Mouse (Mus musculus) hindbrain, embryonic 15.5 days (tissue): ENCODE results near the gene Rad23a. TPM values are rescaled to one million over a fixed set of nuclear protein-coding genes. Genes with fewer than 3 reads are reported as not detected.
A peak's percentile ranks its signal among the peaks of the same experiment; 100 is the strongest.

Experiments used
- ATAC-seq: fragments of 200-750 bp; cut with Nextera tagmentation; 2 replicates; pipeline ENCODE4 v1.8.0; 2017; ENCODE audit warnings: low read depth, moderate number of reproducible peaks, moderate TSS enrichment; ENCODE audit not compliant: low FRiP score
- H3K27ac ChIP-seq: fragments of 300-500 bp; sonication (generic); replicated peaks from 2 replicates; pipeline ENCODE4 v1.5.1; 2015; ENCODE audit warnings: mild to moderate bottlenecking, inconsistent platforms
- H3K27me3 ChIP-seq: fragments of 300-500 bp; sonication (generic); 2 replicates; pipeline ENCODE4 v1.6.1; 2015; ENCODE audit warnings: control low read depth, inconsistent platforms
- H3K36me3 ChIP-seq: fragments of 300-500 bp; sonication (generic); 2 replicates; pipeline ENCODE4 v1.6.1; 2015; ENCODE audit warnings: control low read depth, inconsistent platforms
- H3K4me1 ChIP-seq: fragments of 300-500 bp; sonication (generic); replicated peaks from 2 replicates; pipeline ENCODE4 v1.6.1; 2015; ENCODE audit warnings: control low read depth, inconsistent platforms
- H3K4me2 ChIP-seq: fragments of 300-500 bp; sonication (generic); 2 replicates; pipeline ENCODE4 v1.6.1; 2015; ENCODE audit warnings: moderate library complexity, mild to moderate bottlenecking, inconsistent platforms
- H3K4me3 ChIP-seq: fragments of 300-500 bp; sonication (generic); 2 replicates; pipeline ENCODE4 v1.5.1; 2015; ENCODE audit warnings: mild to moderate bottlenecking, inconsistent platforms
- H3K9ac ChIP-seq: fragments of 300-500 bp; sonication (generic); 2 replicates; pipeline ENCODE4 v1.6.1; 2015; ENCODE audit warnings: inconsistent platforms
- H3K9me3 ChIP-seq: fragments of 300-500 bp; sonication (generic); 2 replicates; pipeline ENCODE4 v1.6.1; 2016; ENCODE audit warnings: control low read depth, inconsistent platforms
- WGBS: fragments of 180-500 bp; shearing (Covaris S2); methylation state at CpG from one replicate; pipeline ENCODE4 v1.1.7; 2015; 5-methylcytosine and 5-hydroxymethylcytosine counted together
- polyA plus RNA-seq: library from polyadenylated mRNA; unstranded; fragments of >200 nt; fragmentation: Nextera tagmentation; extraction: Ambion mirVana; gene quantifications from 2 replicates; pipeline ENCODE4 v1.2.1, GENCODE M21; 2015

The Rad23a gene
- polyA plus RNA-seq, 1 experiment from 2014 or later: 79.1 TPM

GRCm38 (mm10) chr8:84822723-84823122, 17.7 kb downstream of the Rad23a start, which contains the start of gene Dand5:
TSS of gene Dand5 (minus strand) at chr8:84822823.
- H3K27ac ChIP-seq: no peak within 1 kb of the TSS
- no peaks in the 10 kb centered on the region for H3K27me3 ChIP-seq
- peaks cover 10% of the 10 kb centered on the region for H3K4me1 ChIP-seq
- peak within 1 kb of the TSS; percentile 60 for H3K4me2 ChIP-seq
- peak within 1 kb of the TSS; percentile 36; the same call in 1 of the 2 replicates for H3K9ac ChIP-seq
- peak within 1 kb of the TSS; percentile 33 for H3K4me3 ChIP-seq
- no peaks in the 10 kb centered on the region for H3K9me3 ChIP-seq
- WGBS: 32% methylated on average over 3 of the region's 3 CpGs
- ATAC-seq: 0 out of 2 replicates have a peak, but pooled peaks have one; percentile 27
- H3K36me3 ChIP-seq: no peaks in the 10 kb centered on the region

DNA sequence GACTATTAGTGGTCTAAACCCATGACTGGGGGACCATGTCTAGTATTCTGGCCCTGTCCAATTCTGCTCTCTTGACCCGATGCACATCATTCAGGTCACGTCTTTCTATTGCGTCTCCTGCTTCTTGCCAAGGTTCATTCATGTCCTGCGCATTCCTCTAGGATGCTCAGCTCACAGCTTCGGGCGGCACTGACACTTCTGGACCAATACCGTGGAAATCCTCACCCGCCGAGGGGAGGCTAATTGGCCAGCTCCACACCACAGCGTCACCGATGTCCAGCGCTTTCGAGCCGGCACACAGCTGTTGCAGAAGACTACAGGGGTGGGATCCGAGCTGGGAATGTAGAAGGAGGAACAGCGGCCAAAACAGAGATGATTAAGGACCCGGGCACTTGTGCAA, 24.3 kb downstream of the Rad23a start:
- no peaks in the 10 kb centered on the region for H3K27me3 ChIP-seq
- no peaks in the 10 kb centered on the region for H3K36me3 ChIP-seq
- no peaks in the 10 kb centered on the region for H3K9me3 ChIP-seq
- no peak overlapping the region for H3K4me3 ChIP-seq
- peaks cover 24% of the 10 kb centered on the region for H3K4me1 ChIP-seq
- ATAC-seq: no peak
- no peak overlapping the region for H3K4me2 ChIP-seq
- WGBS: 72% methylated on average over 17 of the region's 17 CpGs
- no peak overlapping the region for H3K27ac ChIP-seq
- H3K9ac ChIP-seq: no peak overlapping the region

- ATAC-seq: peak; percentile 44
- WGBS: 16% methylated on average over 9 of the region's 9 CpGs
- H3K4me1 ChIP-seq: peaks cover 29% of the 10 kb centered on the region
- H3K4me3 ChIP-seq: no peak overlapping the region
- H3K27me3 ChIP-seq: no peaks in the 10 kb centered on the region
- no peaks in the 10 kb centered on the region for H3K9me3 ChIP-seq
- H3K27ac ChIP-seq: peak overlapping the region; percentile 79
- no peak overlapping the region for H3K4me2 ChIP-seq
- no peaks in the 10 kb centered on the region for H3K36me3 ChIP-seq
- H3K9ac ChIP-seq: no peak overlapping the region
Measured at GRCm38 (mm10) chr8:84815547-84815946, 24.9 kb downstream of the Rad23a start.

GRCm38 (mm10) chr8:84814555-84815441, 25.7 kb downstream of the Rad23a start:
- peak; percentile 27 for ATAC-seq
- Histone ChIP-seq H3K36me3 (no peaks in the 10 kb centered on the region), H3K27ac (peak overlapping the region; percentile 79), H3K4me1 (peaks cover 32% of the 10 kb centered on the region), H3K27me3 (no peaks in the 10 kb centered on the region), H3K4me2 (0 out of 2 replicates have a peak overlapping the region, but pooled peaks have one; percentile 7), H3K4me3 (no peak overlapping the region), H3K9ac (no peak overlapping the region), H3K9me3 (no peaks in the 10 kb centered on the region)
- WGBS: 21% methylated on average over 19 of the region's 19 CpGs

DNA sequence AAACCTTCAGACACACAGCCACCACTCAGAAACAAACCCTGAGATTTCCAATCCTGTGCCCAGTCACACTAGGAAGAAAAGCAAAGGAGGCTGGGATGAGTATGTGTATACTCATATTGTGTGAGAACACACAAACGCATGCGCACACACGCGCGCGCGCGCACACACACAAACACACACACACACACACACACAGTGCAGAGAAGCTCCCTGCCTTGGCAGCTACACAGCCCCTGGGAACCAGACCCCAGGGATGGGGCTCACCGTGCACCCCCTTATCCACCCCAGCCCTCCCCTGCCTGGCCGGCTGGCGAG, 26.3 kb downstream of the Rad23a start:
- Histone ChIP-seq H3K4me1 (peaks cover 38% of the 10 kb centered on the region), H3K27ac (peak overlapping the region; percentile 79), H3K36me3 (no peaks in the 10 kb centered on the region), H3K9me3 (no peaks in the 10 kb centered on the region), H3K4me2 (0 out of 2 replicates have a peak overlapping the region, but pooled peaks have one; percentile 7), H3K27me3 (0 out of 2 replicates have a peak, but pooled peaks cover 3% of the 10 kb centered on the region), H3K4me3 (no peak overlapping the region), H3K9ac (no peak overlapping the region)
- peak; percentile 39 for ATAC-seq
- WGBS: 56% methylated on average over 11 of the region's 11 CpGs

DNA sequence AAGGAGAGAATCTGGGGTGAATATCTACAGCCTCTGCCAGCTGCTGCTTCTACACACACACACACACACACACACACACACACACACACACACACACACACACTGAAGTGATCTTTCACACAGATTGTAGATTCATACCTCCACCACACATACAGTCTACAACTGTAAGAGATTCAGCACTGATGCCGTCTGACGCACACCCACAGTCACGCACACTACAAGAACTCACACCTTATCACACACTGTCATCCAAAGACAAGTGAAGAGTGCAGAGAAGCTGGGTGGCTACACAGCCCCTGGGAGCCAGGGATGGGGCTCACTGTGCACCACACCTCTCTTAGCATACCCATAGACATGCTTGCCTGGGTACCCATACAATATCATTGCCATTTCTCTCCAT, 26.6 kb downstream of the Rad23a start:
- ATAC-seq: no peak
- WGBS: 76% methylated on average over 3 of the region's 3 CpGs
- H3K4me1 ChIP-seq: peaks cover 41% of the 10 kb centered on the region
- no peaks in the 10 kb centered on the region for H3K9me3 ChIP-seq
- 0 out of 2 replicates have a peak, but pooled peaks cover 3% of the 10 kb centered on the region for H3K27me3 ChIP-seq
- H3K9ac ChIP-seq: no peak overlapping the region
- H3K36me3 ChIP-seq: no peaks in the 10 kb centered on the region
- no peak overlapping the region for H3K4me2 ChIP-seq
- no peak overlapping the region for H3K4me3 ChIP-seq
- peak overlapping the region; percentile 79 for H3K27ac ChIP-seq

- Histone ChIP-seq H3K27me3 (0 out of 2 replicates have a peak, but pooled peaks cover 10% of the 10 kb centered on the region), H3K4me2 (no peak overlapping the region), H3K9ac (no peak overlapping the region), H3K4me1 (peaks cover 42% of the 10 kb centered on the region), H3K4me3 (no peak overlapping the region), H3K36me3 (no peaks in the 10 kb centered on the region), H3K9me3 (no peaks in the 10 kb centered on the region), H3K27ac (no peak overlapping the region)
- no peak for ATAC-seq
- WGBS: 1% methylated on average over 5 of the region's 5 CpGs
Measured at GRCm38 (mm10) chr8:84813059-84813458, 27.4 kb downstream of the Rad23a start.

DNA sequence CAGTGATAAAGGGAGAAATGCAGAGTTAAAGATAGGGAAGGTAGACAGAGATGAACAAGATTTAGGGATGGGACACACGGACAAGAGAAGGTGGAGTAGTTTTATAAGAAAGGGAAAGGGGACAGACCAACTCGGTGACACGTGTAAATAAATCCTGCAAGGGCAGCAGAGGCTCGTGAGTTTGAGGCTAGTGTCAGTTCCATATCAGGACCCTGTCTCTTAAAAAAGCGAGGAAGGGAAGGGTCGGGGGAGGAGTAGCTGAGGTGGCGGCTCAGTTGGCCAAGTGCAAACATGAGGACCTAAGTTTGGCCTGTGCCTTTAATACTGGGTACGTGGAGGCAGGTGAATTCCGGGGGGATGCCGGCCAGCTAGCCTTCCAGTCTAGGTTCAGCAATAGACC, 29.2 kb downstream of the Rad23a start:
- no peak for ATAC-seq
- H3K27me3 ChIP-seq: 0 out of 2 replicates have a peak, but pooled peaks cover 10% of the 10 kb centered on the region
- H3K9ac ChIP-seq: peak overlapping the region; percentile 38
- H3K4me1 ChIP-seq: peaks cover 42% of the 10 kb centered on the region
- H3K4me3 ChIP-seq: peak overlapping the region; percentile 37
- H3K9me3 ChIP-seq: no peaks in the 10 kb centered on the region
- WGBS: 12% methylated on average over 10 of the region's 10 CpGs
- H3K36me3 ChIP-seq: no peaks in the 10 kb centered on the region
- H3K27ac ChIP-seq: peak overlapping the region; percentile 67
- H3K4me2 ChIP-seq: peak overlapping the region; percentile 71

DNA sequence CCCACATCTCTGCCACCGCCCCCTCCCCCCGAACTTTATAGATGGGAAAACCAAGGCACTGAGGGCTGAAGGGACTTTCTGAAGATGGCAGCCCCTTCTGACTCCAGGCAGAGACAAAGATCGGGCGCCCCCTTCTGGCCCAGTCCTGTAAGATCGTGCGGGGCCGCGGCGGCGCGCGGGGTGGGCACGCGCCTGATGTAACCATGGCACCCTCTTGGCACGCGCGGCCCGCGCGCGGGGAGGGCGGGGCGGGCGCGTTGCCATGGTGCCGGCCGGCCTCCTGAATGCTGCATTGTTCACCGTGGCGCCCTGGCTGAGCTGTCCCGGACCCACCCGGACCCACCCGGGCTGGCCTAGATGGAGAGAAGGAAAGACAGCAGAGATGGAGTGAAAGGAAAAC, 29.6 kb downstream of the Rad23a start:
- peak overlapping the region; percentile 67 for H3K27ac ChIP-seq
- no peaks in the 10 kb centered on the region for H3K36me3 ChIP-seq
- H3K9ac ChIP-seq: peak overlapping the region; percentile 38
- H3K4me2 ChIP-seq: peak overlapping the region; percentile 71
- peak overlapping the region; percentile 37 for H3K4me3 ChIP-seq
- H3K9me3 ChIP-seq: no peaks in the 10 kb centered on the region
- H3K27me3 ChIP-seq: 0 out of 2 replicates have a peak, but pooled peaks cover 10% of the 10 kb centered on the region
- H3K4me1 ChIP-seq: peaks cover 42% of the 10 kb centered on the region
- ATAC-seq: peak; percentile 87
- WGBS: under 1% methylated on average over 32 of the region's 32 CpGs

DNA sequence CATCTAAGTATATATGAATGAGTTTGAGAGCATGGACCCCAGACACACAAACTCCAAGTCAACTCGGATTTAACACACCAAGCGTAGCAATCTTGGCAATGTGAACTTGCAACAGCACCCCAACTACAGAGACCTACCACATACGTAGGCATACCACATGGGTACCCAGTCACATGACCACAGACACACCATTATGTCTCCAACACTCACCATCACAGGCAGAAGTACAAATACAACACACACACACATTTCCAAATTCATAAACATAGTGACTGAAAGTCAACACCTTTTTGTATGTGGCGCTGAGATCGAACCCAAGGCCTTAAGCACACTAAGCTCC, 30.6 kb downstream of the Rad23a start:
- H3K4me3 ChIP-seq: no peak overlapping the region
- WGBS: 72% methylated on average over 5 of the region's 5 CpGs
- no peaks in the 10 kb centered on the region for H3K9me3 ChIP-seq
- ATAC-seq: no peak
- H3K27me3 ChIP-seq: 0 out of 2 replicates have a peak, but pooled peaks cover 13% of the 10 kb centered on the region
- H3K4me1 ChIP-seq: peaks cover 37% of the 10 kb centered on the region
- H3K9ac ChIP-seq: no peak overlapping the region
- H3K36me3 ChIP-seq: no peaks in the 10 kb centered on the region
- no peak overlapping the region for H3K4me2 ChIP-seq
- H3K27ac ChIP-seq: no peak overlapping the region

- no peak for ATAC-seq
- Histone ChIP-seq H3K4me1 (peaks cover 31% of the 10 kb centered on the region), H3K9ac (no peak overlapping the region), H3K27ac (peak overlapping the region; percentile 3; the same call in 1 of the 2 replicates), H3K27me3 (0 out of 2 replicates have a peak, but pooled peaks cover 18% of the 10 kb centered on the region), H3K9me3 (no peaks in the 10 kb centered on the region), H3K36me3 (no peaks in the 10 kb centered on the region), H3K4me2 (no peak overlapping the region), H3K4me3 (no peak overlapping the region)
- WGBS: 49% methylated on average over 12 of the region's 12 CpGs
Measured at GRCm38 (mm10) chr8:84809109-84809940, 31.1 kb downstream of the Rad23a start.

GRCm38 (mm10) chr8:84806031-84806430, 34.4 kb downstream of the Rad23a start:
- Histone ChIP-seq H3K27me3 (peaks cover 36% of the 10 kb centered on the region), H3K36me3 (no peaks in the 10 kb centered on the region), H3K4me3 (no peak overlapping the region), H3K4me1 (peaks cover 17% of the 10 kb centered on the region), H3K9me3 (no peaks in the 10 kb centered on the region), H3K27ac (no peak overlapping the region), H3K4me2 (no peak overlapping the region), H3K9ac (no peak overlapping the region)
- WGBS: 95% methylated on average over 5 of the region's 5 CpGs
- ATAC-seq: no peak
